Mouse (Mus musculus) CH12.LX (cell line): ENCODE data around the gene Lrch4.

ENCODE experiments used
- ELF1 ChIP-seq: IDR thresholded peaks from 2 replicates; pipeline ENCODE4 v1.6.1; 2014; ENCODE audit warnings: low read depth, mild to moderate bottlenecking, inconsistent platforms, low read length, improper control_type of control experiment
- EP300 ChIP-seq: IDR thresholded peaks from 2 replicates; pipeline ENCODE4 v1.6.1; 2011; ENCODE audit warnings: low read length, improper control_type of control experiment
- IRF4 ChIP-seq: IDR thresholded peaks from 2 replicates; pipeline ENCODE4 v1.6.1; 2014; ENCODE audit warnings: low read depth, mild to moderate bottlenecking, inconsistent platforms, low read length, improper control_type of control experiment
- POLR2A ChIP-seq: IDR thresholded peaks from 2 replicates; pipeline ENCODE4 v1.6.1; 2011; ENCODE audit warnings: low read depth, mild to moderate bottlenecking, improper control_type of control experiment, low read length
- SMC3 ChIP-seq: IDR thresholded peaks from 2 replicates; pipeline ENCODE4 v1.6.1; 2011; ENCODE audit warnings: low read depth, low read length, improper control_type of control experiment

DNA sequence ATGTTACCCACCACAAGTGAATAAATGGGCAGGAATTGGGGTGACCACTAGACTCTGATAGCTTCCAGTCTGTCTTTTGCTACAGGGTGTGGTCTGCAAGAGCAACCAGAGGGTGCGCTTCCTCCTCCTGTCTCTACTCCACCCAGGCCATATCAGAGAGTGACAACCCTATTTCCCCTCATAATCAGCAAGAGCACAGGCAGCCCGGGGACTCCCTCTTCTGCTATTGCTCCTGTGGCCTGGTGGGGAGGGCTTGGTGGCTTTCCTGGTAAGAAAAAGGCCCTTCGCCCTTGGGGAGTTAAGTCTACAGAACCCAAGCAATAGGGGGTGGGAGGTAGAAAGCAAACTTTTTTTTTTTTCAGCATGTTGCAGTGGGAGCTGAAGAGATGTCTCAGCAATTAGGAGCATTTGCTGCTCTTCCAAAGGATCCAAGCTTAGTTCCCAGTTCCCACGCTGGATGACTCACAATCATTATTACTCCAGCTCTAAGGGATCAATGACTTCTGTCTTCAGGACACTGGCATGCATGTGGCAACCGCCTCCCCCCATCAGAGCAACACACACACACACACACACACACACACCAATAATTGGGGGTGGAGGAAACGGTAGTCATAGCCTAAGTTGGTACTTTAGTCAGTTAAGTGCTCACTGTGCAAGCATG is 57.3 kb downstream of the Lrch4 start:
- TF ChIP-seq POLR2A (no peak), IRF4 (no peak), EP300 (no peak), ELF1 (no peak), SMC3 (no peak)
